Mouse (Mus musculus) WW6 (cell line): Measurements from ENCODE around the gene Mafb.

Experiments used
- DNase-seq: peaks from one replicate; pipeline ENCODE4 v3.0.0-alpha.2; 2013; ENCODE audit warnings: low read depth, low spot score

Mafb gene

GRCm38 (mm10) chr2:160364128-160364650, 2.7 kb downstream of the Mafb start:
- DNase-seq: no peak

DNA sequence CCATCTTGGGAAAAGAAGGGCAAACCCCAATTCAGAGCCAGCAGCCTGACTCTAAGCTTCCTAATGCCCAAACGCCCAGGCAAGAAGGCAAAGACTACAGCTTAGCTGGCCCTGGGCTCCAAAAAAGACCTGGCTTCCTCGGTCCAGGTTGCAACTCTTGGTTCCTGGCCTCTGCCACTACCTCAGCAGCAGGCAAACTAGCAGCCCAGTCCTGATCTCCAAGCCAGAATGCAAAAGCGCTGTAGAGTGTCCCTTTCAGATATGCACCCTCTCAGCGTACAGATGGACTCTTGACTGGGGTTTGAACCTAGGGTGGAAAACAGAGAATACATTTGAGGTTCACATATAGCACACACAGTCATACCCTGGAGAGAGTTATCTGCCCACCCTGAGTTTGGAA, 3.7 kb downstream of the Mafb start:
- no peak for DNase-seq

DNA sequence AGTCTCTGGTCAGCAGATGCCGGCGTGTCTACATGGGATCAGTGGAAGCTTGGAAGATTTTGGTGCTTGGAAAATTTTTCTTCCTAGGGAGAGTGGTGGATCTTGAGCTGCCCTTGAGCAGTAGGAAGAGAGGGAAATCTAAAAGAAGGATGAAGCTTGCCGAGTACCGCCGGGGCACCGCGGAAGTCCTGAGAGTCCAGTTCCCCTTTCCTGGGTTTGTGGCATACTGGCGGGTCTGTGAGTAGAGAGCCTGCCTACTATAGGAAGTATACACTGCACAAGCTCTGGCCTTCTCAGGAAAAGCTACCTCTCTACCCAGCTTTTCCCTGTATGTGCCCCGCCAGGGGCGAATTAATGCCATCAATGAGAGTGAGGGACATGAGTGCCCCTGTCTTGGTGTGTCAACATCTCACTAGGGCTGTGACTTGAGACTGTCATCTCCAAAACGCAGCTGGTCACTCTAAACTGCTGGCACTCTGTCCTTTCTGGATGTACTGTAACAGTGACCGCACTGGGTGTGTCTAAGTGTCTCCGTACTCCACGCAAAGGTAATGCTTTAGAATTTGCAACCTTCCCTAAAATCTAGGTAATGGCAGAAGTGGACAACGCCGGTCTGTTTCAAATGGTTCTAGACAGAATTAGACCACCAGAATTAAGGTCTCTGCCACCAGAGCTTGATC, 5.3 kb downstream of the Mafb start:
- DNase-seq: no peak

- DNase-seq: no peak
Observed at GRCm38 (mm10) chr2:160360234-160360874, 6.5 kb downstream of the Mafb start.

GRCm38 (mm10) chr2:160358896-160359295, 8.0 kb downstream of the Mafb start:
- no peak for DNase-seq

GRCm38 (mm10) chr2:160357442-160357841, 9.4 kb downstream of the Mafb start:
- DNase-seq: no peak

DNA sequence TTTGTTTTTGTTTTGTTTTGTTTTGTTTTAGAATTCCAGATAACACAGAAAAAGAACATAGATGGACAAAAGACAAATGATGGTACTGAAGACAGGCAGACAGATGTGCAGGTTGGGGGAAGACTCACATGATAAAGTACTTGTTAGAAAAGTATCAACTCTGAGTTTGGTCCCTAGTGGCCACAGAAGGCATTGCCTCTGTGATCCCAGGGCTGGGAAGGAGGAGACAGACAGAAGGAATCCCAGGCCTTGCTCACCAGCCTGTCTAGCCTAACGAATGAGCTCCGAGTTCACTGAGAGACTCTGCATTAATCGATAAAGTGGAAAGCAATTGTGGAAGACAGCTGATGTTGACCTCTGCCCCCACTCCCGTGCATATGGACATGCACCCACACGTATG, 10.7 kb downstream of the Mafb start:
- no peak for DNase-seq

- DNase-seq: no peak
Observed at GRCm38 (mm10) chr2:160354319-160354718, 12.5 kb downstream of the Mafb start.

DNA sequence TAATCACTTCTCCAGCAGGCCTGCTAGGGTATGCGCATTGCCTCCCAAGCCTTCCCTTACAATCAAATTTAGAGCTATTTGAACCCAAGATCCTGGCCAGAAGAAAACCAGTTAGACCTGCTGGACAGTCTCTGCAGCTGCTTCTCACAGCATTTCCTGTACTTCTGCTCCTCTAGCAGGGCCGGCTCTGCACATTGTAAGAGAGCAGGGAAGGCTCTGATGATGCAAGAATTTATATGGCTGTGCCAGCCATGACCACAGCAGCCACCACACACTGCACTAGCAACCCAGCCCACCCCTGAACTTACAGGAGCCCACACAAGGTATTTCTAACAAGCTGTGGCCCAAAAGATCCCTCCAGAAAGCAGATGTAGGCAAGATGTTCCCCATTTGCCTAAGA, 13.3 kb downstream of the Mafb start:
- no peak for DNase-seq

- DNase-seq: no peak
Observed at GRCm38 (mm10) chr2:160351038-160351574, 15.8 kb downstream of the Mafb start.

- no peak for DNase-seq
Observed at GRCm38 (mm10) chr2:160349578-160349977, 17.3 kb downstream of the Mafb start.

DNA sequence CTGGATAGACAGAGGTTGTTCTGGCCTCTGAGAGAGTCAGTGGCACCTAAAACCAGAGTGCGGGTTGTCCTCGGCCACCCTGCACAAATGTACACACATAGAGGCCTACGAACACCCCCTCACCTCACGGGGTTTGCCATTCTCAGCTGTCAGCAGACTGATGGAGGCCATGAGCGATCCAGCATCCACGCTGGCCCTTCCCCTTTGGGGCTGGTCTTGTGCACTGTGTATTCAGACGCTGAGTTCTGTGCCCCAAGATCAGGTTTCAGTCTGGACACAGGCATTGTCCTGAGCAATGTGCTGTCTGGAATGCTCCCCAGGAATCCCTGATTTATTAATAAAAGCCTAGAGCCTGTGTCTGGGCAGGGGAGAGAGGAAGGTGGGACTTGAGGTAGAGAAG, 18.1 kb downstream of the Mafb start:
- DNase-seq: no peak

- no peak for DNase-seq
Observed at GRCm38 (mm10) chr2:160348072-160348604, 18.7 kb downstream of the Mafb start.

- DNase-seq: no peak
Observed at GRCm38 (mm10) chr2:160345644-160346043, 21.2 kb downstream of the Mafb start.

GRCm38 (mm10) chr2:160340121-160340520, 26.7 kb downstream of the Mafb start:
- no peak for DNase-seq

GRCm38 (mm10) chr2:160339595-160339994, 27.3 kb downstream of the Mafb start:
- DNase-seq: no peak

- no peak for DNase-seq
Observed at GRCm38 (mm10) chr2:160336053-160336452, 30.8 kb downstream of the Mafb start.

GRCm38 (mm10) chr2:160335043-160335442, 31.8 kb downstream of the Mafb start:
- no peak for DNase-seq

DNA sequence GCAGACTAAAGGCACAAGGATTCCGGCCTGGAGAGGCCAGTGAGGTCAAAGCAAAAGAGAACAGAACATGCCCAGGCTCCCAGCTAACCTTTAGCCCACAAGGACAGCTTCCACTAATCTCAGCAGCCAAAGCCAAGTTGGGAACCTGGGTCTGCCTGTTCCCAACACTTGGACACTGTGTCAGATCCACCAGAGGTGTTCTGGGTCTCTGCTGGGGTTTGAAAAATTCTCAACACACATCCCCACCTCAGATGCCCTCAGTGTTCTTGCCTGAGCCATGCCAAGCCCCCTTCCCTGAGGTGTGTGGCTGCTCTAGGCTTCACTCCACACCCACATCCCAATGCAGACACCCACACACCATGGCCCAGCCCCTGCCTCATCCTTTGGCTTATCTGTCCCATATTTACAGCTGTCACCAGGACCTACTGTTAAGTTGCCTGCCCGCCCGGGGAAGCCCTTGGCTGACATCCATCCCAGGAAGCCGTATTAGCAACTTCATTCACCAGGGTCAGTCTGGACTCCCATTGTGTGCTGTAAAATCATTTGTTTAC, 32.7 kb downstream of the Mafb start, which contains the start of gene Gm826:
Gene Gm826 (minus strand): TSS at position 52 of the 551 bp plus-strand sequence.
- no peak for DNase-seq

DNA sequence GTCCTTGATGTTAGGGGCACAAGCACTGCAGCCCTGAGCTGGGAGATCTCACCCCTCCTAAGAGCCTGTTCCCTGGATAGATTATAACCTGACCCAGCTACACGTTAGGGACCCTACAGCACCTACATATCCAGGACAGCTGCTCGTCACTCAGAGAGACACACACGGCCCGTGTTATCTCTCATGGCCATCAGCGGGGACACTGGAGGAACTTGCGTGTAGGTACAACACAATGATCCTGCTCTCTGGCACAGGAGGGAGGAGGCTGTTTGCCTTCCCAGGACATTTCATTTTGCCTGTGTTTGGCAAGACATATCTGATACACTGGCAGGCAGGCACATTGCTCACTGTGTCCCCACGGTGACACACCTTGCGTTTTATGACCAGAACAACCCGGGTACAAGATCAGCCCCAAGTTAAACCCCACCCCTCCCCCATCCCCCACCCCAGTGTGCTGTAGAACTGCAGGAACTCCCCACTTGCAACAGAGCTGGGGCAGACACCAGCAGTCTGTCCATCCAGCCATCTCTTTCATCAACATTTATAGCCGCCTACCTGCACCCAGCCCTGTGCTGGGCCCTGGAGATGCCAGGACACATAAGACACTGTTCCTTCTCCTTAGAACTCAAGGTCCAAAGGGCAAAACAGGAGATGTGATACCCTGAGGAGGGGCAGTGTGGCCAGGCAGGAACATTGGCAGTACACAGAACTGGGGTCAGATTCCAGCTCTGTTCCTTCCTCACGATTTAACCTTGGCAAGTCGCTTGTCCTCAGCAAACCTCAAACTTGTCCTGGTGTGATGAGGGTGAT, 34.1 kb downstream of the Mafb start:
- no peak for DNase-seq

- DNase-seq: no peak
Observed at GRCm38 (mm10) chr2:160328886-160329285, 38.0 kb downstream of the Mafb start.
